Mouse (Mus musculus): ENCODE results near the gene Fam227b. TPM values are rescaled to one million over a fixed set of nuclear protein-coding genes. Genes with fewer than 3 reads are reported as not detected.

The Fam227b gene
- not detected in 2 replicates for total RNA-seq (2014; fragmentation: Nextera tagmentation)
- total RNA-seq (2017): not detected in 2 replicates

DNA sequence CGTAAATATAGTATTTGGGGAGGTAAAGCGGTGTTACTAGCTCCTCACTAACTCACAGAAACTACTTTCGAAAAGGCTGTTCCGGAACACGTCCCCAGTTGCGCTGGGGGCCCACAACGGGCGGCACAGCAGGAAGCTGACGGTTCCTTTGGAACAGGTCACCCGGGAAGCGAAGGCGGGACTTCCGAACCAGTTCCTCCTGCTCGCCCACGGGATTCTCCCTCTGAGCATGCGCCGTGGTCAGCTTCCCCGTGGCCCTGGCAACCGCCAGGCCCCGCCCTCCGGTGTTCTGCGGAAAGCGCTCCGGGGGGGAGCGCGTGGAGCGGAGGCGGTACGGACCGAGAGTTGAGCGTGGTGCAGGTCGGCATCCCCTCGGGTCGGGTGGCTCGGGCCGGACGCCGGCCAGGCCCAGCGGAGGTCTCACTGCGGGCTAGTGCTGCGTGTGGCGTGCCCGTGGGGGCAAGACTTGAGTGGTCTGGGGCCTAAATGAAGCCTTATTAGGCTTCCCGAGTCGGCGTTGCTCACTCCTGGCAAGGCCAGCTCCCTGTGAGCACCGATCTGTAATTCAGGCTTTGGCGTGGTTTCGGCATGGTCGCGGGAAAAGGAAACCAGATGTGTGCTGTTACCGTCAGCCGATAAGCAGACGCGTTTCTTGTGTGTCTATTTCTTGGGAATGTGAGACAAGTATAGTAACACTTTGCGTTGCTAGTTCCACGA, at the start of gene Fam227b, which contains the start of gene Dtwd1:
Fam227b (minus strand) TSS at position 150 of the 717 bp plus-strand sequence.
Dtwd1 (plus strand) TSS at position 287 of the 717 bp plus-strand sequence.
- peak; percentile 97 for ATAC-seq (replicated peaks; ENCODE audit: poor library complexity, severe bottlenecking)

GRCm38 (mm10) chr2:126198971-126199370, 47.2 kb upstream of the Fam227b start:
- no peak for ATAC-seq (replicated peaks; ENCODE audit: poor library complexity, severe bottlenecking)

GRCm38 (mm10) chr2:126195631-126196356, 44.0 kb upstream of the Fam227b start:
- no peak for ATAC-seq (replicated peaks; ENCODE audit: poor library complexity, severe bottlenecking)

DNA sequence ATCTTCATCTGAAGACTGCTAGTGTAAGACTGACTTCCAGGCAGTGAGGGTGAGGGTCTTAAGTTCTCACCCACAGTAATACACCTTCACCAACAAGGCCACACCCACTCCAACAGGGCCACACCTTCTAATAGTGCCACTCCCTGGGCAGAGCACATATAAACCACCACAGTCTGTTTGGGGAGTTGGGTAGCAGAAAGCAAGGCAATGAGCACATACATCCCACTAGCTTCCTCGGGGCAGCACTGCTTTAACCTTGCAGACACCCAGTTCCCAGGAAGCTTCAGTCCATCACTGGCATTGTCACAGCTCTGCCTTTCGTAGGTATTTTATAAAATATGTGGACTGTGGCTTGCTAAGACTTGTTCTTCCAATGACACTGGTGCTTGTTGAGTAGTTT, 40.3 kb upstream of the Fam227b start:
- no peak for ATAC-seq (replicated peaks; ENCODE audit: poor library complexity, severe bottlenecking)

DNA sequence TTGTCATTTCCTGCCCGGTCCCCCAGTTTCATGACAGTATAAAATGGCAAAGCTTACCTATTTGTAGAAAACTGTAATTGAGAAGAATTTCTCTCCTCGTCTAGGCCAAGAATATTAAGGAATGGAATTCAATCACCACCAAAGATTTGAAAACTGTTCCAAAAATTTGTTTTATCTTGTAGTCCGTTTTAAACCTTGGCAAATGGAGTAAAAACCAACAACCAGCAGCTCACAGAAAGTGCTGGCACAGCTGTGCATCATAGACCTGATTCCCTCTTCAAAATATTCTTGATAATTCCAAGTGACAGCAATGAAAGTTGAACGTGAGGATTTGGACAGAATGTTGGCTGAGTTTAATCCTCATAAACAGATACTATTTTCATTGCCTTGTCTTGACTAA, 39.5 kb upstream of the Fam227b start:
- no peak for ATAC-seq (replicated peaks; ENCODE audit: poor library complexity, severe bottlenecking)

GRCm38 (mm10) chr2:126171427-126171826, 19.6 kb upstream of the Fam227b start:
- ATAC-seq (replicated peaks; ENCODE audit: poor library complexity, severe bottlenecking): no peak

DNA sequence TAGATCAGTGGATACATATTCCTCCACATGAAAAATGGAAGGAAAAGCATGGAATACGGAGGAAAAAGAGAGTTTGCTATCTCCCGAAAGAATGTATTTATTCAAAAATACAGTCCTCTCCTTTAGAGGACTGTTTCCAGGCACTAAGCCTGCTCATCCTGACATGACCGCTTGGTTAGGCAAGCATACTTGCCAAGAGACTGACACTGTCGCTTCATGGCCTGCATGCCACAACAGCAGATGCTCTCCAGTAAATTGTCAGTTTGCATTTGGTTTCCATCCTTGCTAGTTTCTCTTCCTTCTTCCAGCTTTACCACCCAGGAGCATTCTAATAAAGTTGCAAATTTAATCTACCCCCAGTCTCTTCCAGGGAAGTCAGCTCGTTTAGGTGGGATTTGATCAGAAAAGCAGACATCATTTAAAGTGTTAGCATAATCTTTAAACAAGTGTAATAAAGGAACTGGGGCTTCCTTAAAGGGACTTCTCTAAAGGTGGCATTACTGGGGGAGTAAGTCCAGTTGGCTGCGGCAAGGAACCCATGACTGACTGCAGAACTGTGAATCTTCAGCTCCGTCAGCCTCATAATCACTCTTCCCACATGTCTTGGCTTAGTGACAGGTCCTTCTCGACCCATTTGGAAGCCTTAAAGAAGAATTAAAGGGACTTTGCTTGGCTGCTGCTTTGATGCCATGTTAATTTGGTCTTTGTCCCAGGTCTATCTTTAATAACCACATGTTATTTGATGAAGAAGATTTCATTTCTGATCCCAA, 15.2 kb upstream of the Fam227b start:
- ATAC-seq (replicated peaks; ENCODE audit: poor library complexity, severe bottlenecking): no peak; the same call in 1 of the 2 replicates

GRCm38 (mm10) chr2:126166335-126166734, 14.5 kb upstream of the Fam227b start:
- ATAC-seq (replicated peaks; ENCODE audit: poor library complexity, severe bottlenecking): no peak

DNA sequence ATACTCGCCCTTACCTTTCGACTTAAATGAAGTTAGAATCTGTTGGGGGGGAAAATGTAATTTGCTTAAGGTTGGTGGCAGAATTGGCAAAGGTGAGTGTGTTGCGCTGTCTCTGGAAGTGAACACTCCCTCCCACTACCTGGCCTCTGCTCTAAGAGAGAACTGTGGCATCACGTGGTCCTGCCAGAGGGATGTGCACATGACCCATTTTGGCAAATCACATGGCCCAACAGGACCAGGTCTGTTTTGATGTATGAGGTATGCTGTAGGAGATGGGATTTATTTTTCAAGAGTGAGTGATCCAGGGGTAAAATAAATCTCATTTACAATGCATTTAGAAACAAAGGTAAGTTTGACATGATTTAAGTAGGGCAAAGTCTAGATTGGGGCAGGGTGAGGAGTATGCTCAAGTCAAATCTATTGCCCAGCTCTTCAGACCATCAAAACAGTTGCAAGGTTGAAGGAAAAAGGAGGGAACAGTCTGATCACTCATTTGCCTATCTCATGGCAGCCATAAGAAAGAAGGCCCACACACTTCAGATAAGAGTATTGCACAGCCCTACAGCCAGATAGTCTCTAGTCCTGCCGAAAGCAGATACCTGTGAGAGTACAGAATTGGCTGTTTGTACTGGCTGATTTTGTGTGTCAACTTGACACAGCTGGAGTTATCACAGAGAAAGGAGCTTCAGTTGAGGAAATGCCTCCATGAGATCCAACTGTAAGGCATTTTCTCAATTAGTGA, 13.6 kb upstream of the Fam227b start:
- ATAC-seq (replicated peaks; ENCODE audit: poor library complexity, severe bottlenecking): no peak

GRCm38 (mm10) chr2:126147723-126148122, 4.1 kb downstream of the Fam227b start:
- ATAC-seq (replicated peaks; ENCODE audit: poor library complexity, severe bottlenecking): no peak

DNA sequence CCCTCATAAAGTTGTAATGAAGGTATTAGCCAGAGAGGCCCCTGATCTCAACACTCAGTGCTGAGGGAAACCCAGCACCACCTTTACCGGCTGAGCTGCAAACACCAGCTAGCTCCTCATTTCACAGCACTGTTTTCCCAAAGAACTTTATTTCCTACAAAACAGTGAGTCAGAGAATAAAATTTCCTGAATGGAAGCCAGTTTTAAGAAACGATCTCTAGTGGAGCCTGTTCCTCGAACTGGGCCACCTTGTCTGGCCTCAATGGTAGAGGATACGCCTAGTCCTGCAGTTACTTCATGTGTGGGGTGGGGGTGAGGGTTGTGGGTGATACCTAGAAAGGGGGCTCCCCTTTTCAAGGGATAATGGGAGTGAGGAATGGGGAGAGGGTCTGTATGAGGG, 57.2 kb downstream of the Fam227b start:
- ATAC-seq (replicated peaks; ENCODE audit: poor library complexity, severe bottlenecking): no peak

GRCm38 (mm10) chr2:126090432-126090831, 61.4 kb downstream of the Fam227b start:
- ATAC-seq (replicated peaks; ENCODE audit: poor library complexity, severe bottlenecking): no peak

DNA sequence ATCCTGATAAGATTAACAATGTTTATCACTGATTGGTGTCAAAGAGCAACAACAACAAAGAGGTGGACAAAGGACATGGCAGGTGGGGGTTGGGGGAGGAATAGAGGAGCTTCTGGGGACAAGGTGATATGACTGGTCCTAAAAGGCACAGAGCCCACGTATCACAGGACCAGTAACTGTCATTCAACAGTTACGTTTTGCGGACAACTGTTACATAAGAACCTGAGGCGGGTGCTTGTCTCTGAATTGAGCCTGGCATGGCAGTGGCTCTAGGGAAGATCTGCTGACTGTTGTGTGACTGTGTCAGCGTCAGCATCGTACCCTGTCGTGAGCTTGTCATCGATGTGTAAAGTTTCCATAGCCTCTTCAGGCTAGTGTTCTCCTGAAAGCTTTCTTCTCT, 65.6 kb downstream of the Fam227b start:
- ATAC-seq (replicated peaks; ENCODE audit: poor library complexity, severe bottlenecking): no peak

DNA sequence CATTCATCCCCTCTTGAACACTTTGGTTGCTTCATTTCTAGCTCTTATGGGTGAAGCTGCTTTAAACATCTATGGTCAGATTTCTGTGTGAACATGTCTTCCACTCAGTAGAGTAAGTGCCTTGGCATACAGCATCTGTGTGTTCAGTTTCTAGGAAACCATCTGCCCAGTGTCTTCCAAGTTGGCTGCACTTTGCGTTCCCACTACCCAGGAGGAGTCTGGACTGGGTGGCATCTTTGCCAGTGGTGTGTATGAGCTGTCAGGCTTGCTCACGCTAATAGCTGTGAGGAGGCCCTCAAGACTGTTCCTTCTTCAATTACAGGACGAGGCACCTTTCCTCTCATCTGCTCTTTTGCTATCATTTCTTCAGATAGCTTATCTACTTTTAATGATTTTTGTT, 67.5 kb downstream of the Fam227b start:
- no peak for ATAC-seq (replicated peaks; ENCODE audit: poor library complexity, severe bottlenecking)

DNA sequence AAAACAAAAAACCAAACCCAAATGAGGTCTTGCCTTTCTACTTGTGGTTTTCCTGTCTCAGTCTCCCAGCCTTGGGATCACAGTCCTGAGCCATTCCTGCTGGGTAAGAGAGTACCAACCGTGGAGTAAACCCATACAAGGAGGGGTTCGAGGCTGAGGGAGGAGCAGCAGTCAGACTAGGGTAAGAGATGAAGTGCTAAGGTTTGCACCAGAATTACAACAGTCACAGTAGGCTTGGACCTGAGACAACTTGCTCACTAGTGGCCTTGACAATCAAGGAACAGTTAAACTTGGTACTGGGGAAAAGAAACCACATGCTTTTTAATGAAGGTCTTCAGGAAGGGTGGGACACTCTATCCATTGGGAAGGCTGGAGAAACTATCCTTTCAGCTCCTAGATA, 72.7 kb downstream of the Fam227b start:
- ATAC-seq (replicated peaks; ENCODE audit: poor library complexity, severe bottlenecking): no peak

DNA sequence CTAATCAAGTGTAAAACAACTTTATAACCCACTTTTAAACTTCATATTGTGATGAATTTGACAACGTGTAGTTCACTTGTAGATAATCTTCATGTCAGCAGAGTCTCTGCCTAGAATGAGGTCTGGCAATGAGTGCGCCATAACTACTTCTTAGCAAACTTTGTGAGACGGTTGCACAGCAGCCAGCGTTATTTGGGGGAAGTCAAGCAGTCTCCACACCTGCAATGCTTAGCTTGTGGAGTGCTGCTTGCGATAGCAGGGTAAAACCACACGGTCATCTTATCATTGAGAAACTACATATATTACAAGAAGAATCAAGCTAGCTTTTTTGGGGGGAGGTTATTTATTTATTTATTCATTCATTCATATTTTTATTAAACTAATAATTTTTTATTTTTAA, 75.3 kb downstream of the Fam227b start:
- ATAC-seq (replicated peaks; ENCODE audit: poor library complexity, severe bottlenecking): no peak

GRCm38 (mm10) chr2:126073744-126074143, 78.1 kb downstream of the Fam227b start:
- no peak; the same call in 1 of the 2 replicates for ATAC-seq (replicated peaks; ENCODE audit: poor library complexity, severe bottlenecking)

DNA sequence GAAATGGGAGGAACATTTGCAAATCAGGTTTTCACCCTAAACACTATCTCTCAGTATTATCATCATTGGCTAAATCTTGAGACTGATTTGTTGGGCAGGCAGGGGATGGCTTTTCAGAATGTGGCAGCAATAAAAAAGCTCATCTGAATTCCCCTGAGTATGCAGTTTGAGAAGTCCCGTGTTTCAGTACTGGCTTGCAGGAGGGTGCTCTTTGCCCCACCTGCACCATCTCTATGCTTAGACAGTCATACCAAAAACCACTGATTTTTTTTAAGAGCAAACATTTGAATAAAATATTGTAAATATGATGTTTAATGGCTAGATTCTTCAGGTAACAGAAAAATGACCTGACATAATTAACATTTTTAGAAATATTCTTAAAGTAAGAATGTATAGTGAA, 82.1 kb downstream of the Fam227b start:
- no peak for ATAC-seq (replicated peaks; ENCODE audit: poor library complexity, severe bottlenecking)

DNA sequence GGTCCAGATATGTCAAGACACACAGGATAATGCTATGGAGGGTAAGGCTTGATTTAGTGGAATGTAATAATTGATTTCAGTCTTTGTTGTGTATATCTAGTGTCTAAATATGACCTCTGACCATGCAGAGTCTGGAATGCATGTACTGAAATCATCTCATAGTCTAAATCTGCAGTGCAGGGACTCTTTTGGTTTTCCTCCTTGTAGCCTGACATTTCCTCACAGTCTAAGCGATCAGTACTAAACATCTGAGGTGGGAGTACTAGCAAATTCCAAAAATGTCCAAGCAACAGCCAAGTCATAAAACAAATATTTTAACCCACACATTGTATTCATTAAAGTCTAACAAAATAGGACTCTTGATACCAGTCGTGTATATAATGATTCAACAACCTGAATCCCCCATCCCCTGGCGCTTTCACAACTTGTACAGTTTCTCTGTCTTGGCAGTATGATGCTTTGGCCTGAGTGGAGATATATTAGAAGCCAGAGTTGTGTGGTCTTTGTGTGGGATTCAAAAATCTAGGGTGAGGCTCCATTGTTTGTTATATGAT, 86.4 kb downstream of the Fam227b start:
- ATAC-seq (replicated peaks; ENCODE audit: poor library complexity, severe bottlenecking): no peak

DNA sequence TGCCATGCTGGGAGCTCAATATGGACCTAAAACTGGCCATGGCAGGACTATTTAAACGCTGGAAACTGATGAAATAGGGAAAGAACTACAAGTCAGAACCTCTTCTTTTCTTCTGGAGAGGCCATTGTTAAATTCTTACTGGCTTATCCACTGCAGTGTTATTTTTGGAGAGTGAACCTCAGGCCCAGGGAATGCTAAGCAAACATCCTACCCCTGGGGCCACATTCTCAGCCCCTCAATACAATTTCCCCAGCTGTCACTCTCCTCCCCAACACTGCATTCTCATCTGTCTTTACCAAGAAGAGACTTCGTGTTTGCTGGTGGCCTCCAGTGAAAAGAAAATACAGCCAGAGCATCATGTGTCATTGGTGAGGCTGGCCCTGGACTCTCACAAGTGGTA, 87.0 kb downstream of the Fam227b start:
- no peak for ATAC-seq (replicated peaks; ENCODE audit: poor library complexity, severe bottlenecking)

All from granulocyte monocyte progenitor cell, adult 5-6 weeks (primary cell).